Mouse (Mus musculus): Measurements from ENCODE around the gene Tgfbr3. TPM values are rescaled to one million over a fixed set of nuclear protein-coding genes. Genes with fewer than 3 reads are reported as not detected.

Gene Tgfbr3
- polyA plus RNA-seq (2014; fragmentation: Nextera tagmentation; extraction: Ambion mirVana), result 1.4 and 4.7 TPM in 2 replicates

DNA sequence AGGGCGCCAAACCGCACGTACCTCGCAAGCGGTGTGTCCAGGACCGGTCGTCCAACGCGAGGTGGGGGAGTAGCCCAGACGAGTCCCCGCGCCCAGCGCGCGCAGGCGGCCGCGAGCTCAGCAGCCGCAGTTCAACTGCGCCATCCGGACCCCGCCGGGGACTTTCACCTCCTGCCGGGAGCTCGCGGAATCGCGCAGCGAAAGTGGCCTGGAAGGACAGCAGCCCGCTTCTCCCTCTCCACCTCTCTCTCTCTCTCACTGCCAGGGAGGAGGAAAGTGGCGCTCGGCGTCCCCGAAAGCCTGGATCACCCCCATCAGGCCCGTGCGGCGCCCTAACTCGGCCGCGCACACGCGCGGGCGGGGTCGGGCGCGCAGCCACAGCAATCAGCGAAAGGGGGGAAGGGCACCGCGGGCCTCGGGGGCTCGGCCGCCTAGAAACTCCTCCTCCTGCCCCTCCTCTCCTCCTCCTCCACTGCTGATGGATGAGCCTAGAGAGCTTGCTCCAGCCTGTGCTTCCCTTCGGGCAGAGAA, at the start of gene Tgfbr3:
Gene Tgfbr3, minus strand, starts transcription at position 396 of the 531 bp plus-strand sequence.
- ATAC-seq (ENCODE audit: low FRiP score, low TSS enrichment) (peak; percentile 90), DNase-seq (peak; percentile 90)
- Histone ChIP-seq H3K27ac (replicated peaks; ENCODE audit: low read depth, low read length) (peak within 1 kb of the TSS; percentile 63; the same call in 1 of the 2 replicates), H3K36me3 (ENCODE audit: control insufficient read depth, insufficient read depth, low read length) (no peaks in the 10 kb centered on the region), H3K4me1 (ENCODE audit: control insufficient read depth, insufficient read depth, low read length) (peaks cover 5% of the 10 kb centered on the region; the same call in 1 of the 2 replicates), H3K4me2 (ENCODE audit: low read length) (peak within 1 kb of the TSS; percentile 100), H3K9ac (replicated peaks; ENCODE audit: low read length) (peak within 1 kb of the TSS; percentile 72), H3K4me3 (replicated peaks; ENCODE audit: low read depth, low read length) (peak within 1 kb of the TSS; percentile 69), H3K9me3 (ENCODE audit: control insufficient read depth, low read length) (no peaks in the 10 kb centered on the region), H3K27me3 (ENCODE audit: control insufficient read depth, insufficient read depth, low read length) (peaks cover 22% of the 10 kb centered on the region)
- WGBS, result under 1% methylated on average over 43 of the region's 54 CpGs

- WGBS, result 92% methylated on average over 30 of the region's 30 CpGs
- no peak within 1 kb of the TSS for H3K9ac ChIP-seq (replicated peaks; ENCODE audit: low read length)
- no peaks in the 10 kb centered on the region for H3K27me3 ChIP-seq (ENCODE audit: control insufficient read depth, insufficient read depth, low read length)
- ATAC-seq (ENCODE audit: low FRiP score, low TSS enrichment) (no peak), DNase-seq (no peak)
- H3K27ac ChIP-seq (replicated peaks; ENCODE audit: low read depth, low read length), result no peak within 1 kb of the TSS
- H3K4me3 ChIP-seq (replicated peaks; ENCODE audit: low read depth, low read length), result no peak within 1 kb of the TSS
- H3K4me2 ChIP-seq (ENCODE audit: low read length), result no peak within 1 kb of the TSS
- no peaks in the 10 kb centered on the region for H3K9me3 ChIP-seq (ENCODE audit: control insufficient read depth, low read length)
- H3K4me1 ChIP-seq (ENCODE audit: control insufficient read depth, insufficient read depth, low read length), result no peaks in the 10 kb centered on the region
- H3K36me3 ChIP-seq (ENCODE audit: control insufficient read depth, insufficient read depth, low read length), result no peaks in the 10 kb centered on the region
Measured at GRCm38 (mm10) chr5:107330916-107331421, 41.5 kb upstream of the Tgfbr3 start, which contains the start of gene Brdt. TSS of gene Brdt (plus strand) at chr5:107331159.

DNA sequence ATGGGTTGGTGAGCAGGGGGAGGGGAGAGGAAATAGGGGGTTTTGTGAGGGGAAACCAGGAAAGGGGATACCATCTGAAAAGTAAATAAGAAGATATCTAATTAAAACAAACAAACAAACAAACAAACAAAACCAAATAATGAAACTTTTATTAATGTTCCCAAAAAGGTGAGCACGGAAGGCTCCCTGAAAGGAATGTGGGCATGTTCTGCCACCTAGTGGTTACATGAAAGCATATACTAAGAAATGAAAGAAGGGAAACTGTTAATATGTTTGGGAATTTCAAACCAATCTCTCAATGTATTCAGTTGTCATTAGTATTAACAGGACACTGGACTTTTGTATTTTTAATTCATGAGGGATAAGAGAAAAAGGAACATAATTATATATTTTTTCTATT, 31.3 kb upstream of the Tgfbr3 start:
- H3K27me3 ChIP-seq (ENCODE audit: control insufficient read depth, insufficient read depth, low read length), result no peaks in the 10 kb centered on the region
- H3K27ac ChIP-seq (replicated peaks; ENCODE audit: low read depth, low read length), result no peak overlapping the region
- H3K9me3 ChIP-seq (ENCODE audit: control insufficient read depth, low read length), result no peaks in the 10 kb centered on the region
- H3K4me1 ChIP-seq (ENCODE audit: control insufficient read depth, insufficient read depth, low read length), result no peaks in the 10 kb centered on the region
- H3K36me3 ChIP-seq (ENCODE audit: control insufficient read depth, insufficient read depth, low read length), result no peaks in the 10 kb centered on the region
- H3K4me3 ChIP-seq (replicated peaks; ENCODE audit: low read depth, low read length), result no peak overlapping the region
- no peak for ATAC-seq (ENCODE audit: low FRiP score, low TSS enrichment)
- 7% methylated on average over 1 of the region's 1 CpGs for WGBS
- no peak overlapping the region for H3K9ac ChIP-seq (replicated peaks; ENCODE audit: low read length)
- no peak overlapping the region for H3K4me2 ChIP-seq (ENCODE audit: low read length)
- DNase-seq, result peak; percentile 83

DNA sequence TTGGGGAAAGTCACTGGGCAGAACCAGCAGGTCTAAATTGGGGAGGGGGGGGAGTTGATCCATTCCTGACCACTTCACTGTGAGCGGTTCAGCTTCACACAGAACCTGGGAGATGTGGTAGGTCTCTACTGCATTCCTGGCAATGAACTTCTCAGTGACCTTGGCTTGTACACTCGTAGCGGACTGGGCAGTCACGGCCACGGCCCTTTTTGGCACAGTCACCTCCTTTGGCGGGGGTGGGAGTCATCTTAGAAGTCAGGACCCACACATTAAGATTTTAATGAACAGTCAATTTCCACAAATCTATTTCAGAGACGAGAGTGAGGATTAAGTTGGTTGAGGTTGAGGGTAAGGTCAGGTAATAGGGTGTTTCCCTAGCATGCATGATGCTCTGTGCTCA, 27.7 kb upstream of the Tgfbr3 start:
- Histone ChIP-seq H3K36me3 (ENCODE audit: control insufficient read depth, insufficient read depth, low read length) (no peaks in the 10 kb centered on the region), H3K4me2 (ENCODE audit: low read length) (no peak overlapping the region), H3K27me3 (ENCODE audit: control insufficient read depth, insufficient read depth, low read length) (no peaks in the 10 kb centered on the region), H3K4me1 (ENCODE audit: control insufficient read depth, insufficient read depth, low read length) (no peaks in the 10 kb centered on the region), H3K9me3 (ENCODE audit: control insufficient read depth, low read length) (no peaks in the 10 kb centered on the region), H3K9ac (replicated peaks; ENCODE audit: low read length) (no peak overlapping the region), H3K27ac (replicated peaks; ENCODE audit: low read depth, low read length) (no peak overlapping the region), H3K4me3 (replicated peaks; ENCODE audit: low read depth, low read length) (no peak overlapping the region)
- WGBS, result 93% methylated on average over 7 of the region's 7 CpGs
- DNase-seq (no peak), ATAC-seq (ENCODE audit: low FRiP score, low TSS enrichment) (no peak)

- Histone ChIP-seq H3K36me3 (ENCODE audit: control insufficient read depth, insufficient read depth, low read length) (no peaks in the 10 kb centered on the region), H3K9me3 (ENCODE audit: control insufficient read depth, low read length) (no peaks in the 10 kb centered on the region), H3K27me3 (ENCODE audit: control insufficient read depth, insufficient read depth, low read length) (no peaks in the 10 kb centered on the region), H3K27ac (replicated peaks; ENCODE audit: low read depth, low read length) (no peak overlapping the region), H3K4me2 (ENCODE audit: low read length) (no peak overlapping the region), H3K4me1 (ENCODE audit: control insufficient read depth, insufficient read depth, low read length) (no peaks in the 10 kb centered on the region), H3K9ac (replicated peaks; ENCODE audit: low read length) (no peak overlapping the region), H3K4me3 (replicated peaks; ENCODE audit: low read depth, low read length) (no peak overlapping the region)
- DNase-seq, result no peak
- WGBS, result 87% methylated on average over 4 of the region's 4 CpGs
- no peak for ATAC-seq (ENCODE audit: low FRiP score, low TSS enrichment)
Measured at GRCm38 (mm10) chr5:107307432-107307831, 18.0 kb upstream of the Tgfbr3 start.

DNA sequence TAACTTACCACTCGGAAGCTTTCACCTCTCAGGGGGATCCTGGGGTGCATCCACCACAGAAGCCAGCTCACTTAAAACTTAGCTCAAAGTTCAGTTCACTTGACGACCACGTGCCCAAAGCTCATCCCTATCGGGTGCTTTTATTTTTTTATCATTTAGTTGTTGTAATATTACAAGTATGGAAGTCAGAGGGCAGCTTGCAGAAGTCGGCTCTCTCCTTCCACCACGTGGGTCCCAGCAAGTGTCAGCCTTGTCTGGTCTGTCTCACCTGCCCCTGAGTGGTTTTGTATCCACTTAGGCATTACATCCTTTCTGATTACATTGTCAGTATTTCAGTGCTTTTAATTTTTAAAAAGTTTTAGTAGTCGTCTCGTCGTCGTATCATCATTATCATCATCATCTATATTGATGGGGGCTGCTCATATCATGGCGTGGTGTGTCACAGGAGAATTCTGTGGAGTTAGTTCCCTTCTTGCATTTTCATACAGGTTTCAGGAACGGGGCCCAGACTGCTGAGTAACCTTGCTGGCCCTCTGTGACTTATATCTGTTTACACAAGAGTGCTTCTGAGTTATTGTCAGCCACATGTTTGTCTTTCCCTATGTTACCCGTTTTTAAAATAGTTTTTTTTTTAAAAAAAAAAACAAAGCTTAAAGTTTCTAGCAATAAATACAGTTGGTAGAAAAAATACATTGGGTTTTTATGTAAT, 14.8 kb upstream of the Tgfbr3 start:
- no peak overlapping the region for H3K4me2 ChIP-seq (ENCODE audit: low read length)
- H3K4me3 ChIP-seq (replicated peaks; ENCODE audit: low read depth, low read length), result no peak overlapping the region
- no peak overlapping the region for H3K9ac ChIP-seq (replicated peaks; ENCODE audit: low read length)
- DNase-seq (no peak), ATAC-seq (ENCODE audit: low FRiP score, low TSS enrichment) (no peak)
- no peaks in the 10 kb centered on the region for H3K27me3 ChIP-seq (ENCODE audit: control insufficient read depth, insufficient read depth, low read length)
- H3K9me3 ChIP-seq (ENCODE audit: control insufficient read depth, low read length), result no peaks in the 10 kb centered on the region
- H3K4me1 ChIP-seq (ENCODE audit: control insufficient read depth, insufficient read depth, low read length), result no peaks in the 10 kb centered on the region
- 84% methylated on average over 13 of the region's 13 CpGs for WGBS
- H3K27ac ChIP-seq (replicated peaks; ENCODE audit: low read depth, low read length), result no peak overlapping the region
- no peaks in the 10 kb centered on the region for H3K36me3 ChIP-seq (ENCODE audit: control insufficient read depth, insufficient read depth, low read length)

GRCm38 (mm10) chr5:107303350-107303861, 14.0 kb upstream of the Tgfbr3 start:
- Histone ChIP-seq H3K4me1 (ENCODE audit: control insufficient read depth, insufficient read depth, low read length) (no peaks in the 10 kb centered on the region), H3K4me3 (replicated peaks; ENCODE audit: low read depth, low read length) (no peak overlapping the region), H3K27ac (replicated peaks; ENCODE audit: low read depth, low read length) (no peak overlapping the region), H3K27me3 (ENCODE audit: control insufficient read depth, insufficient read depth, low read length) (no peaks in the 10 kb centered on the region), H3K4me2 (ENCODE audit: low read length) (no peak overlapping the region), H3K9ac (replicated peaks; ENCODE audit: low read length) (no peak overlapping the region), H3K36me3 (ENCODE audit: control insufficient read depth, insufficient read depth, low read length) (no peaks in the 10 kb centered on the region), H3K9me3 (ENCODE audit: control insufficient read depth, low read length) (no peaks in the 10 kb centered on the region)
- DNase-seq, result no peak
- 51% methylated on average over 11 of the region's 11 CpGs for WGBS
- ATAC-seq (ENCODE audit: low FRiP score, low TSS enrichment), result no peak

- ATAC-seq (ENCODE audit: low FRiP score, low TSS enrichment), result no peak
- H3K36me3 ChIP-seq (ENCODE audit: control insufficient read depth, insufficient read depth, low read length), result no peaks in the 10 kb centered on the region
- H3K4me2 ChIP-seq (ENCODE audit: low read length), result no peak overlapping the region
- DNase-seq, result no peak
- H3K4me1 ChIP-seq (ENCODE audit: control insufficient read depth, insufficient read depth, low read length), result no peaks in the 10 kb centered on the region
- no peaks in the 10 kb centered on the region for H3K27me3 ChIP-seq (ENCODE audit: control insufficient read depth, insufficient read depth, low read length)
- no peak overlapping the region for H3K4me3 ChIP-seq (replicated peaks; ENCODE audit: low read depth, low read length)
- WGBS, result 89% methylated on average over 11 of the region's 11 CpGs
- H3K9me3 ChIP-seq (ENCODE audit: control insufficient read depth, low read length), result no peaks in the 10 kb centered on the region
- H3K27ac ChIP-seq (replicated peaks; ENCODE audit: low read depth, low read length), result no peak overlapping the region
- H3K9ac ChIP-seq (replicated peaks; ENCODE audit: low read length), result no peak overlapping the region
Measured at GRCm38 (mm10) chr5:107298854-107299253, 9.4 kb upstream of the Tgfbr3 start.

Measured in midbrain, embryonic 14.5 days (tissue).